Mouse (Mus musculus) ES-E14 (cell line): ENCODE data around the gene Gm15013. TPM values are rescaled to one million over a fixed set of nuclear protein-coding genes. Genes with fewer than 3 reads are reported as not detected.

Source experiments
- DNase-seq: peaks from one replicate; pipeline ENCODE4 v3.0.0-alpha.2; 2013; ENCODE audit warnings: low read depth, low spot score
- H3K27ac ChIP-seq: 2 replicates; pipeline ENCODE4 v1.5.1; 2012; ENCODE audit warnings: low read depth, mild to moderate bottlenecking, low read length, moderate library complexity, mixed read lengths; ENCODE audit not compliant: poor library complexity, insufficient read depth, severe bottlenecking
- H3K36me3 ChIP-seq: 2 replicates; pipeline ENCODE4 v1.6.1; 2012; ENCODE audit warnings: mild to moderate bottlenecking, low read length, moderate library complexity, mixed read lengths; ENCODE audit not compliant: control insufficient read depth, poor library complexity, insufficient read depth, severe bottlenecking
- H3K4me1 ChIP-seq, 2 experiments: fragments of 150-350 bp in 1 of 2; sonication (generic) in 1 of 2; 2 replicates each; pipeline ENCODE4 v1.6.1; 2012; ENCODE audit warnings: low read length in 2 of 2, mild to moderate bottlenecking in 1 of 2, mixed read lengths in 1 of 2; ENCODE audit not compliant: control insufficient read depth in 2 of 2, insufficient read depth in 2 of 2, poor library complexity in 1 of 2
- H3K4me3 ChIP-seq, 2 experiments: fragments of 150-350 bp in 1 of 2; sonication (generic) in 1 of 2; 2 replicates each; pipeline ENCODE4 v1.5.1; 2012; ENCODE audit warnings: low read length in 2 of 2, low read depth in 1 of 2, mild to moderate bottlenecking in 1 of 2, mixed read lengths in 1 of 2; ENCODE audit not compliant: insufficient read depth in 1 of 2, poor library complexity in 1 of 2, severe bottlenecking in 1 of 2
- H3K9ac ChIP-seq: 2 replicates; pipeline ENCODE4 v1.6.1; 2012; ENCODE audit warnings: low read depth, mild to moderate bottlenecking, low read length, mixed read lengths; ENCODE audit not compliant: poor library complexity, insufficient read depth, severe bottlenecking
- H3K9me3 ChIP-seq: fragments of 150-350 bp; sonication (generic); 2 replicates; pipeline ENCODE4 v1.6.1; 2012; ENCODE audit warnings: low read depth, mild to moderate bottlenecking, low read length; ENCODE audit not compliant: control insufficient read depth, insufficient read depth
- CHD2 ChIP-seq: IDR thresholded peaks from 2 replicates; pipeline ENCODE4 v1.6.1; 2014; ENCODE audit warnings: mild to moderate bottlenecking, low read depth, low read length, inconsistent platforms
- HCFC1 ChIP-seq: IDR thresholded peaks from 2 replicates; pipeline ENCODE4 v1.6.1; 2012; ENCODE audit warnings: low read length, inconsistent platforms, borderline replicate concordance; ENCODE audit not compliant: insufficient read depth
- MAFK ChIP-seq: IDR thresholded peaks from 2 replicates; pipeline ENCODE4 v1.6.1; 2014; ENCODE audit warnings: mild to moderate bottlenecking, low read depth, low read length, inconsistent platforms; ENCODE audit not compliant: insufficient read depth
- ZC3H11A ChIP-seq: IDR thresholded peaks from 2 replicates; pipeline ENCODE4 v1.6.1; 2012; ENCODE audit warnings: low read depth, mild to moderate bottlenecking, inconsistent platforms, low read length, borderline replicate concordance
- ZNF384 ChIP-seq: IDR thresholded peaks from 2 replicates; pipeline ENCODE4 v1.6.1; 2012; ENCODE audit warnings: low read depth, low read length, inconsistent platforms
- in situ Hi-C, 2 experiments: fragments of 600-800 bp; cut with MboI; formaldehyde crosslinking; loops; one replicate each; pipeline ENCODE4 v1.15.1; 2025; ENCODE audit warnings: low sequenced_read_pairs in 2 of 2, inconsistent platforms in 1 of 2; ENCODE audit not compliant: unreplicated experiment in 2 of 2
- total RNA-seq: library from RNA; depleted of rRNA; stranded (reverse); fragments of 300-350 nt; gene quantifications from 2 replicates; pipeline ENCODE4 v1.2.3, GENCODE M21; 2012; rRNA removed

The Gm15013 gene
- total RNA-seq, 1 experiment = not detected

DNA sequence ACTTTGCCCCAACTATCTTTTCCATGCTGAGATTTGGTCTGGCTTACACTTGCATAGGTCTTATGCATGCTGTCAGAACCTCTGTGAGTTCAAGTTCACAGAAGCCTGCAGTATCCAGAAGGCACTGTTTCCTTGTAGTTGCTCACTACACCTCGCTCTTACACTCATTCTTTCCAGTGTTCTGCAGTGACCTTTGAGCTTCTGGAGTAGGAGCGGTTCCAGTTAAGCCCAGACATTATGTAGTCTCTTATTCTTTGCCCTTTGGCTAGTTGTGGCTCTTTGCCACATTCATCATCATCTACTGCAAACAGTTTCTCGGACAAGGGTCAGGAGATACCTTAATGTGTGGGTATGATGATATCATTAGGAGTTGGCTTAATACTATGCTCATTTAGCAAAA is 16.3 kb upstream of the Gm15013 start:
- no peak overlapping the region for H3K9ac ChIP-seq
- TF ChIP-seq ZNF384 = no peak
- DNase-seq = no peak
- H3K27ac ChIP-seq = no peak overlapping the region
- in situ Hi-C loops = loop anchor here in 1 of 2 experiments (25.0 kb wide), 1 partner anchor 457 kb away; no protein-coding TSS in a partner anchor
- no peaks in the 10 kb centered on the region for H3K4me1 ChIP-seq
- H3K36me3 ChIP-seq = no peaks in the 10 kb centered on the region
- no peaks in the 10 kb centered on the region for H3K9me3 ChIP-seq
- no peak overlapping the region for H3K4me3 ChIP-seq

DNA sequence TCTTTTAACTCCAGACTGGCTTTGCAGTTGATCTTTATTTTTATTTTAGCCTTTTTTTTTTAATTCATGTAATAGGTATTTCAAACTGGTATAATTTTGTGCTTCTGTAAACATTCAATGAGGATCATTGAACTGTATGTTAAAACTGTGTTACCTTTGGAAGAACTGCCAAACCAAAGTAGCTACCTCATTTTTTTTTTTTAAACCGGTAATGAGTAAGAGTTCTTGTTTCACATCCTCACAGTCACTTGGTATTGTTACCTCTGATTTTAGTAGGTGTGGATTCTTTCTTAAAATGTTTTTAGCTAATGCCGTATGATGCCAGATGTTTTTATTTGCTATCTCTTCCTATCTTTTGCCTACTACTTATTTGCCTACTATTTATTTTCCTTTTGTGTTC is 8.1 kb upstream of the Gm15013 start:
- Histone ChIP-seq H3K4me1 (no peaks in the 10 kb centered on the region), H3K9ac (no peak overlapping the region), H3K9me3 (no peaks in the 10 kb centered on the region), H3K4me3 (no peak overlapping the region), H3K36me3 (no peaks in the 10 kb centered on the region), H3K27ac (no peak overlapping the region)
- TF ChIP-seq ZNF384 (no peak), ZC3H11A (no peak), MAFK (no peak), HCFC1 (no peak), CHD2 (no peak)
- DNase-seq = no peak
- in situ Hi-C loops = no loop called here

DNA sequence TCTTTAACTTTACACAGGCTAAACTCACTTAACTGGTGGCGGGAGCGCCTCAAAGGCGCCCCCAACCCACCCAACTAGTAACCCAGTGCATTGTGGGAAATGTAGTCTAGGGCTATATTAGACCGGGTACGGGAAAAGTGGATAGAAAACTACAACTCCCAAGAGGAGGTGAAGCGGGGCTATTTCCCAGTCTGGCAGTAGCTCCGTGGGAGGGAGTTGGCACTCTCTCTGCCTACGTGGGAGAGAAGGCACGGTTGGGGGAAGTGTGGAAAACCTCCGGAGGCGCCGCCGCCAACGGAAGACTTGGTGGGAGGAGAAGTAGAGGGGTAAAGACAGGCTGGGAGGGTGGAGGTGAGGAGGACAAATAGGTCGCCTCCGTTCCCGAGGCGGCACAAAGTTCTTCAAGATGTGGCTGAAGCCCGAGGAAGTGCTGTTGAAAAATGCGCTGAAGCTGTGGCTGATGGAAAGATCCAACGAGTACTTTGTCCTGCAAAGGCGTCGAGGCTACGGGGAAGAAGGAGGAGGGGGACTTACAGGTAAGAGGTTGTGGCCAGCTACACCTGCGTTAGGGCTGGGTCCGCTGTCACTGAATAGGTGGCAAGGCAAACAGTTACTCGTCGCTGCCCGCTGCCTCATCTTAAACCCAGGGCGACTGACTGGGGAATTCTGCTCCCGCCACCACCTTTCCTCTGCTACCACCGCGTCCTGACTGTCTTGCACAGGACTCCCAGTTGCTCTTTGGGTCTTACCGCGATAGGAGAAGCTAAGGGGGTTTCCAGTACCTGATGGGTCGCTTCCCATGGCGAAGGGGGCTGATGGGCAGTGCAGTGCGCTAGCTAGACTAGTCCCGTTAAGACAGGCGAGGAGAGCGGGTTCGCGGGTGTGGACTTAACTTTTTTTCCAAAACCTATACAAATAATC is 29.2 kb downstream of the Gm15013 start, which contains the start of gene Tbc1d8b:
Gene Tbc1d8b (plus strand): TSS at position 222 of the 921 bp plus-strand sequence.
- DNase-seq = peak; percentile 53
- H3K9ac ChIP-seq = peak within 1 kb of the TSS; percentile 76
- in situ Hi-C loops = no loop called here
- no peaks in the 10 kb centered on the region for H3K9me3 ChIP-seq
- TF ChIP-seq MAFK (no peak), HCFC1 (peak; percentile 95)
- H3K27ac ChIP-seq = no peak within 1 kb of the TSS
- no peaks in the 10 kb centered on the region for H3K36me3 ChIP-seq
- no peaks in the 10 kb centered on the region for H3K4me1 ChIP-seq
- peak within 1 kb of the TSS; percentile 78 to 85 for H3K4me3 ChIP-seq

DNA sequence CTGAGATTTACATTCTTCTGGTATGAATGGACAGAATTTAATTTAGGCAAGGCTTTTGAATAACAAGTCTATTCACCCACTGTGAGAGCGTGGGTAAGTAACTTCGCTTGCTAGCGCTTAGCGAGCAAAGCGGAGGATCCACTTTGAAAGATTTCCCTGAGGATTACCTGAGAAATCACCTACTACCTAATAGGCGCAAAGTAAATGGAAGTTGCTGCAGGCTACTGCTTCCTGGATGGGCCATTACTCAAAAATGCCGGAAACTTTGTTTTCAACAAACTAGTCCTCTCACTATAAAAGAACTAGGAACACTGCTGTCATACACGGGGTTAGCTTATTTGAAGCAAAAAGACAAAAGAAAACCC is 29.9 kb downstream of the Gm15013 start:
- in situ Hi-C loops = no loop called here
- Histone ChIP-seq H3K36me3 (no peaks in the 10 kb centered on the region), H3K9ac (no peak overlapping the region)

DNA sequence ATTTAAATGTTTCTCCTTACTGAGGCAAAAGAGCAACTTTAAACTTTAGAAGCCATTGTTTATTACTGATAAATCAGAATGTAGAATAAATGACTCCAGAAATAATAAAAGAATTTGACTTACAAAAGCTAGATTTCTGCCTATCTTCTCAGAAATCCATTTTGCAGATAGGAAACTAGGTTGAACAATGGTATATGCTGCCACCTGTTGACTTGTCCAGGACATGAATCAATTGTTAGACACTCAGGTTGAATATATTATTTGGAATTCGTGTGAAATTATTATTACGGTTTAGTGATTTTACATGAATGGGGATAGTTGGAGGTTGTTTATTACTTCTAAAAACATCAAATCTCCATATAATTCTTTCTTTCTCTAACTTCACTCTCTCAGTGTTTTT is 48.5 kb downstream of the Gm15013 start:
- DNase-seq = no peak
- in situ Hi-C loops = loop anchor here in 1 of 2 experiments (25.0 kb wide), 1 partner anchor 229 kb away; no protein-coding TSS in a partner anchor
- H3K9ac ChIP-seq = no peak overlapping the region
- no peaks in the 10 kb centered on the region for H3K36me3 ChIP-seq
- H3K27ac ChIP-seq = no peak overlapping the region
- no peak for TF ChIP-seq HCFC1
- TF ChIP-seq ZC3H11A = no peak
- no peak for TF ChIP-seq CHD2
- TF ChIP-seq ZNF384 = no peak
- TF ChIP-seq MAFK = no peak
- no peaks in the 10 kb centered on the region for H3K4me1 ChIP-seq
- no peaks in the 10 kb centered on the region for H3K9me3 ChIP-seq
- no peak overlapping the region for H3K4me3 ChIP-seq

More for the DNA sequence above, 29.9 kb downstream of the Gm15013 start:
- no peak overlapping the region for H3K27ac ChIP-seq
- H3K4me3 ChIP-seq = peak overlapping the region; percentile 28 to 78; a peak in 2 of 4 replicates
- DNase-seq = no peak
- H3K9me3 ChIP-seq = no peaks in the 10 kb centered on the region
- TF ChIP-seq CHD2 (no peak), ZNF384 (no peak), MAFK (no peak), HCFC1 (no peak), ZC3H11A (no peak)
- H3K4me1 ChIP-seq = no peaks in the 10 kb centered on the region

Other genes with a start within 250 kb of the Gm15013 start
- gene D330045A20Rik, start 234.1 kb downstream of the Gm15013 start, total RNA-seq = 0.11 and 0.54 TPM in 2 replicates
- gene Rnf128, start 151.2 kb downstream of the Gm15013 start, total RNA-seq = 23.3 and 42.1 TPM in 2 replicates
- gene Tbc1d8b, start 29.5 kb downstream of the Gm15013 start, total RNA-seq = 0.85 and 1.9 TPM in 2 replicates
- 6.9 and 7.5 TPM in 2 replicates for gene Ripply1, start 67.9 kb upstream of the Gm15013 start, total RNA-seq
- gene Cldn2, start 86.3 kb upstream of the Gm15013 start, total RNA-seq = 0.48 and 0.67 TPM in 2 replicates
- gene Morc4, start 157.2 kb upstream of the Gm15013 start, total RNA-seq = 3.4 and 8.0 TPM in 2 replicates